Mouse (Mus musculus) common myeloid progenitor, adult 5-6 weeks (primary cell): Measurements from ENCODE around the gene Abcc2. TPM values are rescaled to one million over a fixed set of nuclear protein-coding genes. Genes with fewer than 3 reads are reported as not detected.

Experiments used
- ATAC-seq: replicated peaks from 2 replicates; pipeline ENCODE4 v1.8.0; 2016; ENCODE audit warnings: low read depth, mild to moderate bottlenecking, moderate TSS enrichment, inconsistent platforms; ENCODE audit not compliant: poor library complexity, severe bottlenecking
- total RNA-seq: library from RNA; stranded (forward); fragments of 200-1000, 187-1606 nt; gene quantifications from 2 replicates; pipeline ENCODE4 v1.2.3, GENCODE M21; 2017

The Abcc2 gene
- total RNA-seq, 1 experiment from 2014 or later = 0.37 TPM

DNA sequence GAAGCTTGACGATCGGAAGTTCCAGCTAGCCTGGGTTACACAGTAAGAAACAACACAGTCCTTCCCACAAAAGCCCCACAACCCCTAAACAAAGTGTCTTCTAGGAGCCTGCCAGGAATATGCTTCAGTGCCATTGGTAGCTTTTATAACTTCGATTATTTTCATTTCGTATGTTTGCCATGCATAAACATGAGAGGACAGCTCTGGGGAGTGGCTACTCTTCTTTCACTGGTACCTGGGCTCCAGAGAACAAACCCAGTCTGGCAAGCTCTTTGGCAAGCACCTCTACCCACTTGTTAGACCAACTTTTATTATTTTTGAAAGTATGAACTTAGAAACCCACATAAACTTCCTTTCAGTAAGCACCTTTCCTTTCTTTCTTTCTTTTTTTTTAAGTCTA lies 5.4 kb upstream of the Abcc2 start:
- no peak for ATAC-seq

DNA sequence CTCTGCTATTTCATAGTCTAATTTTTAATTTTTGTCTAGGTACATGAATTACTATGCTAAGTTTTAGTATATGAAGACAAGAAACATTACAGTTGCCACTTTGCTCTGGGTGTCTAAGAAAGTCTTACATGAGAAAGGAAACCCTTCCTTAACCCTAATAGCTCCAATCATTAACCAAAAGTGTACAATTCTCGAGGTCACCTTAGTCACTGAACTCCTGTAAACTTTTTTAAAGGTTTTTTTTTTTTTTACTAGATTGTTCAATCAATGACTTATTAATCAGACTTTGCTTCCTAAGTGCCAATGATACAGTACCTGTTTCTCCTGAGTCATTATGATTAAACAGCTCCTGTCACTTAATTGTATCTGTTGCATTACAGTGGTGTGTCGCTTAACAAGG lies 4.7 kb upstream of the Abcc2 start:
- ATAC-seq = no peak

DNA sequence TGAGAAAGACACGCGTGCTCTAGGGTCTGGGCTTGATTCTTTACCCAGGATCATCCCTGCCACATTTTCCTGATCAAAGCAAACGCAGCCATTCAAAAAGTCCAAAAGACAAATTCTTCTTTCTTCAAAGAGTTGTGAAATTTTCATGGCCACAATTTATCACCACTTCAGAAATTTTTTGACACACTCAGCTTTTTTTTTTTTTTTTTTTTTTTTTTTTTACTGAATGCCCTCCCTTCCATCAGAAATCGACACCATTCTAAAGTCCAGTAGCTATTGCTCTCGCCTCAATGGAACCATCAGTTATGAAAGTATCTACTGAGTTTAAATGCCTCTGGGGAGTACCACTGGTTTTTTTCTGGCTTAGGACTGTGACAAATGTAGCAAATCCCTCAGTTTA lies 1.6 kb upstream of the Abcc2 start:
- no peak for ATAC-seq

DNA sequence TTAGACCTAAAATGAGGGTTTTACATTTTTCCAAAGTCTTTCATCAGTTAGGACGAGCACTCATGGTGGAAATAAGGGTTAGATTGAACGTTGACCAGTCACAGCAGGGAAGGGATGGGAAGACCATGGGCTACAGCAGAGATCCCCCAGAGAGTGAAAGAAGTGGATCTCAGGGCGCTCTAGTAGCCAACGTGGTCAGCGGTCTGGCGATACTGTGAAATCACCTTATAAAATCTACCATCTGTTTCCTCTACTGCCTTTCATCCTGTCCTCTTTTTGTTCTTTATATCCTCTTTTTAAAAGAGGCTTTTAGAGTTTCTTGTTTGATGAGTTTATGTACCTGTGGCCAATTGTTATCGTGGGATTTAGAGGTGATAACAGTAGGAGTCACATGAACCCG lies 2.8 kb downstream of the Abcc2 start:
- peak; percentile 47; the same call in 1 of the 2 replicates for ATAC-seq

DNA sequence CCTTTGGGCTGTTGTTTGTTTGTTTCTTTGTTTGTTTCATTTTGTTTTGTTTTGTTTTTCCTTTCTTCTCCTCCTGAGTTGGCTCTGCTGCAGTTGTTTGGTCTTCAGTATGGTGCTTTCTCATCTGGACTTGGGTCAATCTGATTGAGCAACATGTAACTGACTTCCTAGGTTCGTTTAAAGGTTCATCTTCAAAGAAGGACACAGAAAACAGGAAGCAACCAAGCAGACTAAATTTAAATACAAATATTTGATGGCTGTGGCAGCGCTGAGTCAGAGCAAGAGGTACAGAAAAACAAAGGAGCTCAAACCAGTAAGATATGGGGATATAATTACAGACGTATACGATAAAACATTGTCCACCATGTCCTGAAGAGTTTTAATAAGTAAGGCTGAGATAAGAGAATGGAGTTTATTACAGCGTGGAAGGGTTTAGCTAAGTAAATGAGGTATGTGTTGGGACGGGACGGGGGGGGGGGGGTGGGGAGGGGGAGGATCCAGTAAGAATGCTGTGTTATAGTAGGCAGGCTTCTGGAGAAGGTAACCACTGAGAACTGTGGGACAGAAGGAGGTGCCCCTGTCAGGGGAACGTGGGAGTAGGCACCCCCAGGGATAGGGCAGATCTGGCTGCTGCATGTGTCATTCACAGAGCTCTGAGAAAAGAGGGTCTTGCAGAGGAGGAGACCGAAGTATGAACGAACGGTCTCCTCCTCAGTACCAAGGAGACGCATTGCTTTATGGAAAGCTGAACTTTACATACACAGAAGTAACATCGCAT lies 4.4 kb downstream of the Abcc2 start:
- ATAC-seq = peak; percentile 61; the same call in 1 of the 2 replicates

DNA sequence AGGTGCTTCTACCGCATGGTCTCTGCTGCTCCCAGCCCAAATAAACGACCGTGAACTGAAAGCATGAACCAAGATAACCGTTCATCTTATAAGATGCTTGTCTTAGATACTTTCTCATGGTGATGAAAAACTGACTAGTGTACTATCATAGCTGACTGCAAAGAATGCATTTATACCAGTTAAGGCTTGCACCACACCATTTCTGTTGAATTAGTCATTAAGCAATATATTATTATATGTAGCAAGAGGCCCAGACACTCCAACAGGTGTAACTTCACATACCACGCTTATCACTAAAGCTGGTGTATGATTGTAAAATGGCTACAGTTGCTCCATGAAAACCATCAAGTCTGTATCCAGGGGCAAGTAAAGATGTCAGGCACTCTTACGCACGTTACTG lies 7.8 kb downstream of the Abcc2 start:
- ATAC-seq = no peak

DNA sequence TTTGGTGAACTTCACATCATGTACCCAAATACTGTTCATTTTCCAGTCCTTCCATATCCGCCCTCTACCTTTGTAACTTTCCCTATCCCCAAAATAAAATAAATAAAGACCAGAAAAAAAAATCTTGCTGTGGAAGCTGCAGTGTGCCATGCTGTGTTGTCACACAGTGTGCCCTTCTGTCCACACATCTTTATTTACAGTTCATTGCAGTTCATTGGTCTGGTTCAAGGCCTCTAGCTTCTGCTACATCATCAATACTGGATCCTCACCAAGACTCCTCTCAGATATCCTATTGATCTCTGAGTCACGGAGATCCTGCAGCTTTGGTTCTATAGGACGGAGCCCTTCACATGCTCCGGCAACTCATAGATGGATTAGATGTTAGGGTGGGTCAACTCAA lies 10.5 kb downstream of the Abcc2 start:
- ATAC-seq = no peak

DNA sequence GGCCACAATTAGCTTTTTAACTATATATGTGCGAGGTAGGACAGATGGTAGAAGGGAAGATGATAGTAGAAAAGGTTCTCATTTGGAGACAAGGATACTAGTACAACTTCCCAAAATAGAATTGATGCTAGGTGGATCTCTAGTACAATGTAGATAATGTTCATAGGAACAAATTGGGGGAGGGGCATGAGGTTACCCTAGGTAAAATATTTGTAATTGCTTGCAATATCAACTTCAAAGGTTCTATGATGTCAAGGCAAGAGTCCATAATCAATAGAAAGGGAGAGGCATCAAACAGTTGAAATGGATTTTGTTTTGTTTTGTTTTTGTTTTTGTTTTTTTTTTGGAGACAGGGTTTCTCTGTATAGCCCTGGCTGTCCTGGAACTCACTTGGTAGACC lies 12.0 kb downstream of the Abcc2 start:
- no peak for ATAC-seq

DNA sequence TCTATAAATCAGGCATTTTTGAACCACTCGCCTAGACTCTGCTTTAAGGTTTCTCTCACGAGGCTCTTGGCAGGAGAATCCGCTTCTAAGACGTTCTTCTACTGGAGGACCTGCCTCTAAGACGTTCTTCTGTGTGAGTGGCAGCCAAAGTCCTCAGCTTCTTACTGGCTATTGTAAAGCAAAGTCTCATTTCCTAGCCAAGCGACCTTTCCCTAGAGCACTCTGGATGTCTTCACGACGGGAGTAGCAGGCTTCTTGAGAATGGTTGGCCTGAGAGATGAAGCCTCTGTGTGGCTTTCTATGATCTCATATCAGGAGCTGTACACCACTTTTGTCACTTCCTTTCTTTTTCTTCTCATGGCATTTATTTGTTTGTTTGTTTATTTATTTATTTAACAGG lies 13.5 kb downstream of the Abcc2 start:
- ATAC-seq = no peak

DNA sequence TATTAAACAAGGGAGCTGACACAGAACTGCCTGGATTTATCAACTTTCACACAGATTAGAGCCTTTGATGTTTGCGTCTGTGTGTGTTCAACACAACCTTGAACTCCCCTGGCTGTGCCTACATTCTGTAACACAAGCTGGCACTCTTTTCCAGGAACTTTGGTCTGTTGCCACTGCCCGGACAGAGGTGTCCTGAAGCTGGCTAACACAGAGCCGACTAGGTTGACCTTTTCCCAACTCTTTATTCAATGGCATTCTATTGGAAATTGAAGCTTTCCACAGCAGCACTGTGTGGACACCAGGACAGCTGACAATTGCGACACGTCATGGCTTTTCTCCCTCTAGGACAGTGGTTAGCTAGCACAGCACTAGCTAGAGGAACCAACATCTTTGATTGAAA lies 15.2 kb downstream of the Abcc2 start:
- ATAC-seq = 0 out of 2 replicates have a peak, but pooled peaks have one; percentile 41

DNA sequence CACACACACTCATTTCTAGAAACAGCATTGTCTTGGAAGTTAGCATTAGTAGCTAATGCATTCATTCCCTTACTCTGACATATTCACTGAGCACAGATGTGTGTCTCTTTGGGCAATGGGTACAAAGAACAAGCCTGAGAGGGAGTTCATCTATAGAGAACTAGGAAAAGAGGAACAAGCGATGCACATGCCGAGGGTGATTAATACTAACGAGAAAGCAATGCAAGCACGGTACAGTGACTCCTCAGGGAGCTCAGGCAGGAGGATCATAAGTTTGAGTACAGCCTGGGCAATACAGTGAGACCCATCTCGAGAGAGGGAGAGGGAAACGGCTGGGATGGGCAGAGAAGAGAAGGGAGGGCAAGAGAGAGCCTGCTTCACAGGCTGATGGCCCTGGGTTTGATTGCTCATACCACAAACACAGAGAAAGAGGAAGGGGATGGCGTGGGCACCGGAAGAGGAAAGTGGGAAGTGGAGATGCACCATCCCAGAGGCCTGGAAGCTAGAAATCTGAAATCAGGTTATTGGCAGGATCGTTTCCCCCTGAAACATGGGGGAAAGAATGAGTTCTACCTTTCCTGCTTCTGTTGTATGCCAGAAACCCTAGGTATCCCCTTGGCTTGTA lies 19.5 kb downstream of the Abcc2 start:
- ATAC-seq = peak; percentile 74

DNA sequence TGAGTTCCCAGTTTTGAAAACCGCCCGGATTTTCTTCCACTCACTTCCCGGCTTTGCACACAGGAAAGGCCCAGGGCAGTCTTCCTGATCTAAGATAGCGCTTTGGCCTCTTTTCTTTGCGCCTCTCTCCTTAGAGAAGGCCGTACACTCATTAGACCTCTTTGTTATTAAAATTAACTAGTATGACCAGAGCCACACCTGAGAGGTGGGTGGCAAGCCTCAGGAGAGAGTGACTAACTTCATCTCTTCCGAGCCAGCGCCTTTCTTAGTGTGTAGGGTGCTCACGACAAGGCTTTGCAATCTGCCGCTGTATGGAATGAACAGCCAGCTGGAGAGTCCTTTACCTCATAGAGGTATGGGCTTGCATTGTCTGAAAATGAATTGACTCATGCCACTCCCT lies 21.9 kb downstream of the Abcc2 start:
- ATAC-seq = no peak

DNA sequence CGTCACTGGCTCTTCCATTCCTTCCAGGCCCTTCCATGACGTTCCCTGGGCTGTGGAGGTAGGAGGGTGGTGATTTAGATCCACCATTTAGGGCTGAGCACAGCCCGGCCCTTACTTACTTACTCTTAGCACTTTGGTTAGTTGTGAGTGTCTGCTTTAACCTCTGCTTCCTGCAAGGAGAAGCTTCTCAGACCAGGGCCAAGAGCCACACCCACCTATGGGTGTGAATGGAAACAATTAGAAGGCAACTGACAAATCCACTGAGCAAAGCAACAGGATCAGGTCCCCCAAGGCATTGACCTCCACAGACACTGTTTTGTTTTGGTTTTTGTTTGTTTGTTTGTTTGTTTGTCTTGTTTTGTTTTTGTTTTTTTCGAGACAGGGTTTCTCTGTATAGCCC lies 27.3 kb downstream of the Abcc2 start:
- ATAC-seq = peak; percentile 52

DNA sequence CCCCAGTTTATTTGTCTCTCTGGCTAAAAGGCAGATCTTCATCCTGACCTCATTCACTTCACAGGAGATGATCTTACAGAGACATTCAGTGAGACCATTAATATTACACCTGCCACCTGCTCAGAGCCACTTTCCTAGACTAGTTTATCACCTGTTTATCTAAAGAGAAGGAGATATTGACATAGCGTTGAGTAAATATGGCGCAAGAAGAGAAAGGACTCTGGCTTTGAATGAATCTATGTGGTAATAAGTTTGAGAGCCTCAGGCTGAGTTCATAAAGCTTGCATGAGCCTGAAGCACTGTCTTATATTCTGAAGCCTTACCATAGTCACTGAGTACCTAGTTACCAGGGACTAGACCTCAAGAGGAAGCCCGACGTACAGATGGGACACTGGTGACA lies 29.4 kb downstream of the Abcc2 start:
- ATAC-seq = no peak

DNA sequence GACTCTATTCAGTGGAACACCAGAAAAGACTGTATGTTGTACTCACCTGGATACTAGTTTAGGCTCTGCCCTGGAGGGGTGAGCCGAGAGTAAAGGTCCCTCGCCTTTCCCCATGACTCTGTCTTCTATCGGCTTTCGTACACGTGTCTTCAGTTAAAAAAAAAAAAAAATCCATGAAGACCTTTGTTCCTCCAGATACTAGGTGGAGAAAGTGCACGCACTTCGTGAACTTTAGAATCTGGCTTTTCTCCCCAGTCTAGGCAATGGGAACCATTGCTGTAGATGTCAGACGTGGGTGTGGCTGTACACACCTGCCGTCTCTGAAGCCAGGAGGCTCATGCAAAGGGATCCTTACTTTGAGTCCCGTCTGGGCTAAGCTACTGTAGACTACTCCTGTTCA lies 31.3 kb downstream of the Abcc2 start:
- no peak for ATAC-seq

DNA sequence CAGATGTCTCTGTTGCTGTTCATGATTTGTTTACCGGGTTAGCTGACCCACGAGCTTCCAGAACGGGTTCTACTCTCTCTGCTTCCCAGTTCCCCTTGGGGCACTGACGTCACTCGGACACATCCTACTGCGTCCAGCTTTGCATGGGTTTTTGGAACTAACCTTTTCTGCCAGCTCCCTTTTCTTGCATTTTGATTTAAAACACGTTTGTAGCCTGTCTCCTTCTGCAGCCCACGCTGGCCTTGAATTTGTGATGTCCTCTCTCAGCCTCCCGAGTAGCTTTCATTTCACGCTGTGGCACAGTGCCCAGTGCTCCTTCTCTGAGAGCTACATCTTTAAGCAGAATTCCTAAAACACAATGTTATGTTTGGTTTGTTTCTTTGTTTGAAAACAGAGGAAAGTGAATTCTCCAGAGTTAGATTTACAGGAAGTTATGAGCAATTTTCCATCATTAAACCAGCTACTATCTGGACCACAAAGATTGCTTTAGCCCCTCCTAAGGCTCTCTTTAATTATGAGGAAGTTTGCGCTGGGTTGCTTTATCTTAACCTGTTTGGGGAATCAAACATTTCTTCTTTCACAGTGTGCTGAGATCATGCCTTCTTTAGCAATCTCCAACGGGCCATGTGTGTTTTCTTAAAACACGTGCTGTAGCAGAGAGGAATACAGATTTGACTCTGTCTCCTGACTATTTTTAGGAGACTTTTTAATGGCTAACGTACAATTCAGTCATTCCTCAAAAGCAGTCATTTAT lies 33.8 kb downstream of the Abcc2 start:
- peak; percentile 77 for ATAC-seq

DNA sequence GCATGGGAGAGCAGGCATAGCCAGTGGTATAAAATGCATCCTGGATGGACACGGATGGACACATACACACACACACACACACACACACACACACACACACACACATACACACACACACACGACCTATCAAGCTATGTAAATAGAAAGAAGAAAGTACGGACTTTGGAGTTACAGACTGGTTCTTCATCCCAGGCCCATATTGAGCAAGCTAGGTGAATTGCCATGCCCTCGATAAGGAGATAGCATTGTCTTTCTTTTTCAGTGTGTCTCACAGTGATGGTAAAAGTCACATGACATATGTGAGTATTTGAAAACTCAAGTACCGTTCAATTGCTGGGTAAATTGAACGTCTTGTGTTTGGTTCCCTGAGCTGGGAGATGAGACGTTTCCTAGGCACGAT lies 44.9 kb downstream of the Abcc2 start:
- no peak for ATAC-seq

DNA sequence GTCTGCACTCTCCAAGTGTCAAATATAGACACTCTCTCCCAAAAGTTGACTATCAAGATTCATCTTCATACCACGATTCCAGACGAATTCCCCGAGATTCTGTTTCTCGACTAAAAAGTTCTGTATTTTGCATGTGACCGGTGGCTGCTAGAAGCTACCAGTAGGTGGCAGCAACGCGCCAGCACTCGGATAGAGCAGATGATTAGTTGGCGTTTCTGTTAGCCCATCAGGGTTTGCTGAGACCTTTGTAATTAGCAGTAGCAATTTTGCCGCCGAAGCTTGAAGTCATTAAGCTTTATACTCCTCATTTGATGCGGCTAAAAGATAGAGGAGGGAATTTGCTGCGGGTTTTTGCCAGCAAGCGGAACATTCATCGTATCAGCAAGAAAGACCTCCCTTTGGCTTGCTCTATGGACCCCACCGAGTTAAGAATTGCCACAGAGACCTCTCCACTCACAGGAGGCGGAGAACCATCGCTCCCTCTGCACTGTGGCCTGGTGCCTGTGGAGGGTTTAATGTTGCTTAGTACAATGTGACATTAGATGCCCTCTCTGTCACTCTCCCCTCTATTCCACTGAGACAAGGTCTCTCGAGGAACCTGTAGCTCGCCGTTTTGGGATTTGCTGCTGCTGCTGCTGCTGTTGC lies 50.6 kb downstream of the Abcc2 start:
- peak; percentile 84 for ATAC-seq

DNA sequence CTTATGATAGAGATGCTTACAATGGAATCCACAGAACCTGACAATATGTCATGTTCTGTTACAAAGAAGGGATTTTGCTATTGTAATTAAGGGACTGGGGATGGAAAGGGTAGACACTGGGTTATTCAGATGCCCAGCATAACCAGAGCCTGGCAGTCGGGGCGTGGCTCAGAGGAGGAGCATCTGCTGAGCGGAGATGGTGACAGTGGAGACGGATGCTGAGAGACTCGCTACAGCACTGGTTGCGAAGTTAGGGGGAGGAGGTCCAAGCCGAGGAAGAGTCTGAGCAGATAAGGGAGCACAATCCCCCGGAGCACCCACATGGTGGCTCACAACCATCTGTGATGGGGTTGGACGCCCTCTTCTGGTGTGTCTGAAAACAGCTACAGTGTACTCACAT lies 61.2 kb downstream of the Abcc2 start:
- ATAC-seq = no peak

DNA sequence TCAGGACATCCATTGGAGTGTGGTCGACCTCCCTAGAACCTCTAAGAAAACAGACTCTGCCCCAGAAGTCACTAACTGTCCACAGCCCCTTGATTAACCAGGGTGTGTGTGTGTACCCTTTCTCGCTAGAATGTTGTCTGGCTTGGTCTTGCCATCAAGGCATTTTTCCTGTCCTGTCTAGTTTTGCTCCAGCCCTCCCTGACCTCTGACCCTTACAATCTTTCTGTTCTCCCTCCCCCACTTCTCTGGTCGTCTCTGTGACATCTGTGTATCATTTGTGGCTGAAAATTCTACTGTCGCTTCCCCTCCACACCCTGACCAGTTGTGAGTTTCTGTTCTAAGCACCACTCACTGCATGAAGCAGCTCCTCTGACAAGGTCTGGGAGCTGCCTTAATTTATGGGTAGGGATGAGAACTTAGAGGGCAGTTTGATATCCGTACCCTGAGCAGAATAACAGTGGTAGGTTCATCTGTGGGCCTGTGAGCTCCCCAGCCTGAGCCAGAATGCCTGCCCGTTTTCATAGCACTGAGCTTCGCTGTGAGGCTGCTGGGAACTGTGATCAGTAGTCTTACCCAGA lies 63.4 kb downstream of the Abcc2 start:
- no peak for ATAC-seq
